Mouse (Mus musculus) embryonic facial prominence, embryonic 10.5 days (tissue): ENCODE data around the gene Ghsr. TPM values are rescaled to one million over a fixed set of nuclear protein-coding genes. Genes with fewer than 3 reads are reported as not detected.

Experiments
- DNase-seq: peaks from one replicate; pipeline ENCODE4 v3.0.0-alpha.2; 2017; ENCODE audit warnings: low spot score
- H3K27ac ChIP-seq: fragments of 300-500 bp; sonication (generic); replicated peaks from 2 replicates; pipeline ENCODE4 v1.5.1; 2016; ENCODE audit warnings: mild to moderate bottlenecking
- H3K27me3 ChIP-seq: fragments of 300-500 bp; sonication (generic); replicated peaks from 2 replicates; pipeline ENCODE4 v1.6.1; 2016; ENCODE audit warnings: low read depth, mild to moderate bottlenecking; ENCODE audit not compliant: poor library complexity, severe bottlenecking
- H3K36me3 ChIP-seq: fragments of 300-500 bp; sonication (generic); replicated peaks from 2 replicates; pipeline ENCODE4 v1.6.1; 2016; ENCODE audit warnings: mild to moderate bottlenecking, moderate library complexity
- H3K4me1 ChIP-seq: fragments of 300-500 bp; sonication (generic); 2 replicates; pipeline ENCODE4 v1.6.1; 2016
- H3K4me3 ChIP-seq: fragments of 300-500 bp; sonication (generic); 2 replicates; pipeline ENCODE4 v1.5.1; 2016; ENCODE audit warnings: mild to moderate bottlenecking, moderate library complexity
- H3K9me3 ChIP-seq: fragments of 300-500 bp; sonication (generic); 2 replicates; pipeline ENCODE4 v1.6.1; 2016; ENCODE audit warnings: mild to moderate bottlenecking
- WGBS: fragments of 180-500 bp; shearing (Covaris S2); methylation state at CpG from one replicate; pipeline ENCODE4 v1.1.7; 2016; 5-methylcytosine and 5-hydroxymethylcytosine counted together
- polyA plus RNA-seq: library from polyadenylated mRNA; unstranded; fragments of >200 nt; fragmentation: Nextera tagmentation; extraction: Ambion mirVana; gene quantifications from 2 replicates; pipeline ENCODE4 v1.2.1, GENCODE M21; 2016

Gene Ghsr
- polyA plus RNA-seq, 1 experiment from 2014 or later = not detected

DNA sequence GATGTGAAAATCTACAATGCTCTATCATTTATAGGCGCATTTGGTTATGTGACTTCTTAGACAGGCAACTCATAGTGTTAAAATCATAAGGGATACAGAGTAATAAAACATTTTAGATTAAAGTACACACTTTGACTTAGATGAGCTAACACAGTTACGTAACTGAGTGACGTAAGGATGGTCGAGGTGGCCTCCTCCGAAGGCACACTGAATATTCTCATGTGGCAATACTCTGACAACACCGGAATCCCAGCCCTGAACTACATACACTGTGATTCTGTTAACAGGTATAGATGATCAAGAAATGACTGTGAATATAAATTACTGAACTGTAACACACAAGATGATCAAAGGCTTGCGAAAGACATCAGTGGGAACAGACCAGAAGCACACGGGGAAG is 47.5 kb downstream of the Ghsr start:
- no peaks in the 10 kb centered on the region for H3K9me3 ChIP-seq
- 95% methylated on average over 8 of the region's 8 CpGs for WGBS
- H3K4me1 ChIP-seq = peaks cover 13% of the 10 kb centered on the region
- H3K27ac ChIP-seq = no peak overlapping the region
- no peaks in the 10 kb centered on the region for H3K27me3 ChIP-seq
- H3K4me3 ChIP-seq = no peak overlapping the region
- peaks cover 21% of the 10 kb centered on the region for H3K36me3 ChIP-seq
- no peak for DNase-seq

DNA sequence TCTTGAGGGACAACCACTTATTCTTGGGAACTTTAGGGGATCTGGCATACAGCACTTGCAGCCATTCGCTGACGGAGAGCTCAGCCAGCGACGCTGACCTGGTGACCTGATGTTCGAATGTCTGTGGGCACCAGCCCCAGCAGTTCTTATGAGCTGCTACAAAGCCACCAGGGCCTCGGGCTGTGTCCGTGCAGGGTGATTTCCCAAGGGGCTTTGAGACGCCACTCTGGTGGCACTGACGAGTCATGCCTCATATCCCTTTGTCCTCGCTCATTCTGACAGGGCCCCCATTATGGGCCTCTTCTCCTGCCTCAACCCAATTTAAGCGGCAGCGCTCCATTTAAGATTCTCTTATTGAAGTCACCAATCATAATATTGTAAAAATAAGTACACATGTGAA is 50.8 kb downstream of the Ghsr start:
- WGBS = 62% methylated on average over 12 of the region's 12 CpGs
- Histone ChIP-seq H3K36me3 (peaks cover 46% of the 10 kb centered on the region), H3K27me3 (no peaks in the 10 kb centered on the region), H3K4me3 (no peak overlapping the region), H3K4me1 (peaks cover 13% of the 10 kb centered on the region), H3K27ac (no peak overlapping the region), H3K9me3 (no peaks in the 10 kb centered on the region)
- no peak for DNase-seq

- DNase-seq = no peak
- 91% methylated on average over 6 of the region's 6 CpGs for WGBS
These were observed 51.4 kb downstream of the Ghsr start for GRCm38 (mm10) chr3:27422521-27422920.

DNA sequence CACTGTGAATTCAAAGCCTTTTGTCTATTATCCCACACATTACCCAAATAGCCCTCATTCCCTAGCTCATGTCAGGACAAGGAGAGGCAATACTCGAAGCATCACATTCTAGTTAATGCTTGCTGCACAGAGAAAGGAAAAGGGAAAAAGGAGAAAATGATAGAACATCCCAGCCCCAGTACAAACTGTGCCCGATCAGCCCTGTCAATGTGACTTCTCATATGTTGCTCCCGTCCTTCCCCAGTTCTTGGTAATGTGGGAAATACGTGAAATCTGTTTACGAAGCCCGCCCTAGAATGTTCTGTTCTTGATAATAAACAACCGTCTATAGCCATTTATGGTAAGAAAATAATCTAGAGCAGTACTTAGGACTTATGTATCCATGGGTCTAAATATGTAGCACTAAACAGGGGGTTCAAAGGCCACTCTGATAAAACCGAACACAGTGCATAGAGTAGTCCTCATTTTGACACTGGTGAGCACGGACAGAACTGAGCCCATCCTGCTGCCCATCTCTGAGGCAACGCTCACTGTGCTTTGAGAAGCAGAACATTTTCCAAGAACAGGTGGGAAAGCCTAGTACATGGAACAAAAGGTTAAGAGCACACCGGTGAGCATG is 53.0 kb downstream of the Ghsr start:
- H3K36me3 ChIP-seq = peaks cover 51% of the 10 kb centered on the region
- no peak overlapping the region for H3K4me3 ChIP-seq
- WGBS = 93% methylated on average over 11 of the region's 11 CpGs
- H3K9me3 ChIP-seq = no peaks in the 10 kb centered on the region
- H3K27ac ChIP-seq = no peak overlapping the region
- DNase-seq = no peak
- H3K4me1 ChIP-seq = peaks cover 13% of the 10 kb centered on the region
- no peaks in the 10 kb centered on the region for H3K27me3 ChIP-seq

More at GRCm38 (mm10) chr3:27422521-27422920, 51.4 kb downstream of the Ghsr start:
- no peak overlapping the region for H3K27ac ChIP-seq
- H3K4me1 ChIP-seq = peaks cover 13% of the 10 kb centered on the region
- no peaks in the 10 kb centered on the region for H3K27me3 ChIP-seq
- no peaks in the 10 kb centered on the region for H3K9me3 ChIP-seq
- H3K36me3 ChIP-seq = peaks cover 48% of the 10 kb centered on the region
- H3K4me3 ChIP-seq = no peak overlapping the region

GRCm38 (mm10) chr3:27427406-27427805 is 56.3 kb downstream of the Ghsr start:
- Histone ChIP-seq H3K9me3 (no peaks in the 10 kb centered on the region), H3K27ac (no peak overlapping the region), H3K27me3 (no peaks in the 10 kb centered on the region), H3K4me1 (no peaks in the 10 kb centered on the region), H3K36me3 (peaks cover 47% of the 10 kb centered on the region), H3K4me3 (no peak overlapping the region)
- DNase-seq = no peak
- WGBS = 90% methylated on average over 6 of the region's 6 CpGs

Other genes with a start within 250 kb of the Ghsr start
- 82.4 and 85.0 TPM in 2 replicates for gene Ect2, start 217.5 kb upstream of the Ghsr start, polyA plus RNA-seq
- 4.2 and 4.6 TPM in 2 replicates for gene Nceh1, start 188.4 kb upstream of the Ghsr start, polyA plus RNA-seq
- not detected in 2 replicates for gene Tnfsf10, start 54.3 kb upstream of the Ghsr start, polyA plus RNA-seq